Mouse (Mus musculus): ENCODE data around the gene Cstb.

Gene Cstb

DNA sequence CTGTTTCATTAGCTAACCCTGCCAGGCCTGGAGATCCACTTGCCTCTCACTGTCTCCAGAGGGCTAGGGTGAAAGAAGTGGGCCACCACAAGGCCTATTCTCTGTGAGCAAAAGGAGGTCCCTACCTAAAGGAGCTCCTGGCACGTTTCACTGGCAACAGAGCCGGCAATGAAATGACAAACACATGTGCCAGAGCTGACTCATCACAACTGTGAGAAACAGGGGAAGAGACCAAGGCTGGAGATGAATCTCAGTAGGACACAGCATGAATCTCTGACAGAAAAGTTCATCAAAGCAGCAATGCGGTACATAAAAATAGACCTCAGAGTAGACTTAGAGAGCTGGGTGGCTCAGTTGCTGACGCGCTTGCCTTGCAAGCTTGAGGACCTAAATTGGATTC is 7.6 kb upstream of the Cstb start:
- no peak for DNase-seq (ENCODE audit: low spot score in 2 of 2)

- DNase-seq (ENCODE audit: low spot score in 2 of 2), result no peak
Observed at GRCm38 (mm10) chr10:78418791-78419190, 6.7 kb upstream of the Cstb start.

DNA sequence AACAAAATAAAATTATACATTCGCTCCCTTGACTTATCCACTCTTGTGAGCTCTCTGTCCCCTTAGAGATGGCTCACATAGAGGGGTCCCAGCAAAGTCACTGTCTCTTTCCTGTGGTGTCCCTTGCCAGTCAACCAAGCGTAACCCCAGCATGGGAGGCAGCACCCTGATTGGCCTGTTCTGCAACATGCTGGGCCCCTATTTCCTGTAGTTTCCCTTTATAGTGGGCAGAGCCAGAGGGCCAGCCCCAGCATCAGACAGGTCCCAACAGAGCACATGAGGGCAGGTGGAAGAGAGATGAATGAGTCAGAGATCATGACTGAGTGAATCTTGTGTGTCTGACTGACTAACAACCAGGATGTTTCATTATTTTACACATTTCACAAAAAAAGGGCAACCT is 4.5 kb upstream of the Cstb start:
- no peak for DNase-seq (ENCODE audit: low spot score in 2 of 2)

DNA sequence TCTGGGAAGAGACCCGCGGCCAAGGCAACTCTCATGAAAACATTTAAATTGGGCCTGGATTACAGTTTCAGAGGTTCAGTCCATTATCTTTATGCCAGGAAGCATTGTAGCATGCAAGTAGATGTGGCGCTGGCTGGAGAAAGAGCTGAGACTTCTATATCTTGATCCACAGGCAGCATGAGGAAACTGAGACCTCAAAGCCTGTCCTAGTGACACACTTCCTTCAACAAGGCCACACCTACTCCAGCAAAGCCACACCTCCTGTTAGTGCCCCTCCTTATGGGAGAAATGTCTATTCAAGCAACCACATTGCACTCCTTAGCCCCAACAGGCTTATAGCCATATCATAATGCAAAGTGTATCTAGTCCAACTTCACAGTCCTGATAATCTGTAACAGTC is 2.9 kb upstream of the Cstb start:
- DNase-seq (ENCODE audit: low spot score in 2 of 2), result no peak

- no peak for DNase-seq (ENCODE audit: low spot score in 2 of 2)
Observed at GRCm38 (mm10) chr10:78426117-78426735, 757 bp downstream of the Cstb start.

DNA sequence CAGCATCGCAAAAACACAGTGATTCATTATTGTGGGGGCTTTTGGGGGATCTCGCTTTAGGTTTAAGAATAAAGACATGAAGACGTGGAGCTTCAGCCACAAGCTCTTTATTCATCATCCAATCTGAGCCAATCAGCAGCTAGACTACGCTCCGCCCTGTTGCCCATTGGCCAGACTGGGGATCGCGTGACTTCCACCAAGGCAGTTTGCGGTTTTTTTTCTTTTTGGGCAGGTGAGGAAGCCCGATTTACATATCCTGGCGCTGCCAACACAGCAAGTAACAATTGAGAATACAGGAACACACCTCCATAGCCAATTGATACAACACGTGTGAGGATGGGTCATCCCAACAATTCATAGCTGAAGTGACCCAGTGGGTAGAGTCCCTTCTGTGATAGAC is 2.6 kb downstream of the Cstb start:
- DNase-seq (ENCODE audit: low spot score in 2 of 2), result no peak

- no peak for DNase-seq (ENCODE audit: low spot score in 2 of 2)
Observed at GRCm38 (mm10) chr10:78429180-78429579, 3.7 kb downstream of the Cstb start.

- no peak for DNase-seq (ENCODE audit: low spot score in 2 of 2)
Observed at GRCm38 (mm10) chr10:78429776-78430175, 4.3 kb downstream of the Cstb start.

- DNase-seq (ENCODE audit: low spot score in 2 of 2), result no peak
Observed at GRCm38 (mm10) chr10:78432853-78433252, 7.4 kb downstream of the Cstb start.

DNA sequence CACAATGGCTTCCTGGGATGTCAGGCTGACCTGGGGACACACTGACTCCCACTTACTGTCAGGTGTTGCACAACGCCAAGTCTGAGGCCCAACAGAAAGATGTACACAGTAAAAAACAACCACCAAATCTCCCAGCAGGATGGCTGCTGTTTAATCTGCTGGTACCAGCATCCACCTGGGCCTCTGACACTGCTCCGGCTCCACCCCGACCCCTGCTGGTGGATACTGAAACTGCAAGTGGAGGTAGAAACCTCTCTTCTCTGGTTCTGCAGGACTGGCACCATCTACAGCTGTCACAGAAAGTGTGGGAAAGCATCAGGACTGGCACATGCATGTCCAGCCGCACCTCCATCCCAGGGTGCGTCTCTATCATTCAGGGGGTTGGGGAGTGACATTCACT is 12.6 kb downstream of the Cstb start:
- DNase-seq (ENCODE audit: low spot score in 2 of 2), result peak; percentile 66 to 73

- no peak for DNase-seq (ENCODE audit: low spot score in 2 of 2)
Observed at GRCm38 (mm10) chr10:78439550-78439949, 14.1 kb downstream of the Cstb start.

DNA sequence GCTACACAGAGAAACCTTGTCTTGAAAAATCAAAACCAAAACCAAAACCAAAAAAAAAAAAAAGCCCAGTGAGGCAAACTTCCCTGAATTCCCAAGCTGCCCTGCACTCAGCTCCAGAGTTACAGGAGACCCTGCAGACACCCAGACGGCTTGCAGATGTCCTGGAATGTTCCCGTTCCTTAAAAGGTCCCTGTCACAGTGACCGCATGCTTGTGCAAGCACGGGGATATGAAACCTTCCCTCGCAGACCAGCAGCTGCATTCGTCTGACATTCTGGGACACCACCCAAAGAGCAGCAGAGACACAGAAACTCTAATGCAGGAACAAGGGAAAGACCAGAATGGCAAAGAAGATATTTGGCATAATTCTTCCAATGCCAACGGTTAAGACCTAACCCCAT is 14.5 kb downstream of the Cstb start:
- no peak for DNase-seq (ENCODE audit: low spot score in 2 of 2)

- no peak for DNase-seq (ENCODE audit: low spot score in 2 of 2)
Observed at GRCm38 (mm10) chr10:78440812-78441211, 15.3 kb downstream of the Cstb start.

DNA sequence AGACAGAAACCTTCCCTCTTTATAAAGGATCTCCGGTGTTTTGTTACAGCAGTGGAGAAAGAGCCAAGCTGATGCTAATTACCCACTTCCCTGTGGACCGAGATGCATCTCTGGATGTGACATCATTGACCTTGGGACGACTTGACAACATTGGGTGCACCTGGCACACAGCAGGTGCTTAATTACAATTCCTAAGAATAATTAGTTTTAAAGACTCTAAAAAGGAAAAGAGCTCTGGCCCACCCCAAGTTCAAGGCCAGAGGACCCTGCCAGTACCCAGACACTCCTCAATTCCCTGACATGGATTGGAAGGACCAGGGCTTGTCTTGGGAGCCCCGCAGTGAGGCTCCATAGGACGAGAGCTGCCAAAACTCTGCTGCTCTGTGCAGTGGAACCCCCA is 16.1 kb downstream of the Cstb start:
- no peak for DNase-seq (ENCODE audit: low spot score in 2 of 2)

GRCm38 (mm10) chr10:78442292-78442691 is 16.8 kb downstream of the Cstb start:
- no peak for DNase-seq (ENCODE audit: low spot score in 2 of 2)

DNA sequence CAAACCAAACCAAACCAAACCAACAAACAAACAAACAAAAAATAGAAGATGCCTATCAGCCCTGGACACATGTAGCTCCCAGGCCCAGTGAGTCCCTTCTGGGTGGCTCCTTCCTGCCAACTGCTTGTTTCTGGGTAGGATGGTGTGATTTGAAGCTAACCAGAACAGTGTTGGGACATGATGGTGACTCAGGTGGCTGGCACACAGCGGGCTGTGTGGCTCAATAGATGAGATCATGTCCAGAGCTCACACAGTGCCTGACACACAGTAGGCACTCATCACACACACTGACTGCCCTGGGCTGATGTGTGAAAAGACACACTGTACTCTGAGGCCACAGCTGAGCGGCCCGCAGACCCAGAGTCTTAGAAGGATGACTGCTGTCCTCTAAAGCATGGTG is 20.7 kb downstream of the Cstb start:
- DNase-seq (ENCODE audit: low spot score in 2 of 2), result no peak

DNA sequence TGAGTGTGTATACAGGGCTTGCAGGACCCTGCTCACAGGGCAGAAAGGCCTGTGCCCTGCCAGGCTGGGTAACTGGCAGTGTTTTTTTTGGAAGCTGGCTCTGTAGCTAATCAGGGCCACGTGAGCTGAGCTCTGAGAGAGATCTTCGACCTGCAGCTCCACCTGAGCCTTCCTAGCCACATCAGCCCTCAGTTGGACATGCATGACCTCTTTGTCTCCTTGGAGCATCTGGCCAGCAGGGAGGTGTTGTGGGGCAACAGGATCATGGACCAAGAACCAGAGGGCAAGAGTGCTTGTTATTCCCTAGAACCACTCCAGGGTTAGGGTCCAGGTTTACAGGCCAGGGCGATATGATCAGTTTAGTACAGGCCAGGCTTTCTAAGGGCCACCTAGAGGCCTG is 21.9 kb downstream of the Cstb start:
- no peak for DNase-seq (ENCODE audit: low spot score in 2 of 2)

- DNase-seq (ENCODE audit: low spot score in 2 of 2), result no peak
Observed at GRCm38 (mm10) chr10:78450761-78451160, 25.3 kb downstream of the Cstb start.

- DNase-seq (ENCODE audit: low spot score in 2 of 2), result no peak
Observed at GRCm38 (mm10) chr10:78452641-78453040, 27.2 kb downstream of the Cstb start.

- DNase-seq (ENCODE audit: low spot score in 2 of 2), result no peak
Observed at GRCm38 (mm10) chr10:78456696-78457095, 31.2 kb downstream of the Cstb start.

- peak in 1 of 2 experiments; percentile 49 for DNase-seq (ENCODE audit: low spot score in 2 of 2)
Observed at GRCm38 (mm10) chr10:78457495-78458347, 32.3 kb downstream of the Cstb start.

DNA sequence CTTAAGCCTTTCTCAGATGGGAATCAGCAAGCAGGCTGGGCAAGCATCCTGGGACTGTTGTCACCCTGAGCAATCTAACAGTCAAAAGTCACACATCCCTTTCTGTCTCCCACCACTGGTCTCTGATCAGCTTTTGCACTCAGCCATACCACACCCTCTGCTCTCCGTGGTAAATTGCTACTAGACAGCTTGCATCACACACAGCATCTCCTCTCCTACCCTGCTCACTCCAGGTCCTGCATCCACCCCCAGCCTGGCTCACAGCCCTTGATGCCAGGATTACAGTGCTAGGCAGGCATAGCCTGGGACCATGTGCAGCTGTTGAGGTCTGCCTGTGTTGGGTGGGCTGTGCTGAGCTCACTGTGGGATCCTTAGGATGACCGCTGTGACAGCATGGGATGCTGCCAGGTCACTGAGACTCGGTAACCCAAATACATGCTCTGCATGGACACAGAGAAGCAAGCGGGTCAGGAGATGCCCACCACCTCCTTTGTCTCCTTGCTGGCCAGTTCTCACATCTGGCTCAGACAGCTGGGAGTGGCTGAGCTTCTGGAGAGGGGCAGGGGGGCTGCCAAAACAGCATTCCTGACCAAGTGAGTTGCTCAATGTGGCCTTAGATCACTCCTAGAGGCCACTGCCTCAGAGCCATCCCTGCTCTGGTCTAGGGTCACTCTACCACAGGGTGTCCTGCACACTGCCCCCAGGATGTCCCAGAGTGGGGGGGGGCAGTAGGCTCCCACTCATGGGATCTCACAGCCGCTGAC is 33.1 kb downstream of the Cstb start:
- no peak for DNase-seq (ENCODE audit: low spot score in 2 of 2)

- DNase-seq (ENCODE audit: low spot score in 2 of 2), result no peak
Observed at GRCm38 (mm10) chr10:78460463-78460862, 35.0 kb downstream of the Cstb start.
